Mouse (Mus musculus) forebrain, embryonic 11.5 days (tissue): Measurements from ENCODE around the gene Akt3. TPM values are rescaled to one million over a fixed set of nuclear protein-coding genes. Genes with fewer than 3 reads are reported as not detected.

Source experiments
- ATAC-seq: fragments of 200-750 bp; cut with Nextera tagmentation; replicated peaks from 2 replicates; pipeline ENCODE4 v1.8.0; 2017; ENCODE audit warnings: moderate TSS enrichment; ENCODE audit not compliant: low FRiP score
- DNase-seq: peaks from one replicate; pipeline ENCODE4 v3.0.0-alpha.2; 2017; ENCODE audit warnings: low spot score
- H3K27ac ChIP-seq: fragments of 300-500 bp; sonication (generic); 2 replicates; pipeline ENCODE4 v1.5.1; 2014; ENCODE audit warnings: low read depth, low read length
- H3K27me3 ChIP-seq: fragments of 300-500 bp; sonication (generic); 2 replicates; pipeline ENCODE4 v1.6.1; 2014; ENCODE audit warnings: mild to moderate bottlenecking, low read length, mixed read lengths; ENCODE audit not compliant: control insufficient read depth, insufficient read depth
- H3K36me3 ChIP-seq: fragments of 300-500 bp; sonication (generic); 2 replicates; pipeline ENCODE4 v1.6.1; 2014; ENCODE audit warnings: mild to moderate bottlenecking, low read length, moderate library complexity, mixed read lengths; ENCODE audit not compliant: control insufficient read depth, insufficient read depth
- H3K4me1 ChIP-seq: fragments of 300-500 bp; sonication (generic); replicated peaks from 2 replicates; pipeline ENCODE4 v1.6.1; 2014; ENCODE audit warnings: low read length, mixed read lengths; ENCODE audit not compliant: control insufficient read depth, insufficient read depth
- H3K4me2 ChIP-seq: fragments of 300-500 bp; sonication (generic); 2 replicates; pipeline ENCODE4 v1.6.1; 2014; ENCODE audit warnings: low read depth, mild to moderate bottlenecking, low read length, moderate library complexity, mixed read lengths; ENCODE audit not compliant: severe bottlenecking
- H3K4me3 ChIP-seq: fragments of 300-500 bp; sonication (generic); 2 replicates; pipeline ENCODE4 v1.5.1; 2014; ENCODE audit warnings: low read depth, low read length
- H3K9ac ChIP-seq: fragments of 300-500 bp; sonication (generic); 2 replicates; pipeline ENCODE4 v1.6.1; 2014; ENCODE audit warnings: low read length
- H3K9me3 ChIP-seq: fragments of 300-500 bp; sonication (generic); 2 replicates; pipeline ENCODE4 v1.6.1; 2016; ENCODE audit warnings: low read length, mixed read lengths; ENCODE audit not compliant: control insufficient read depth
- WGBS: fragments of 180-500 bp; shearing (Covaris S2); extraction: QIAGEN DNeasy Blood & Tissue Kit; methylation state at CpG from one replicate; pipeline ENCODE4 v1.1.7; 2014; 5-methylcytosine and 5-hydroxymethylcytosine counted together
- polyA plus RNA-seq: library from polyadenylated mRNA; unstranded; fragments of >200 nt; fragmentation: Nextera tagmentation; extraction: Ambion mirVana; gene quantifications from 2 replicates; pipeline ENCODE4 v1.2.1, GENCODE M21; 2014

The Akt3 gene
- polyA plus RNA-seq, 1 experiment from 2014 or later = 21.0 TPM

DNA sequence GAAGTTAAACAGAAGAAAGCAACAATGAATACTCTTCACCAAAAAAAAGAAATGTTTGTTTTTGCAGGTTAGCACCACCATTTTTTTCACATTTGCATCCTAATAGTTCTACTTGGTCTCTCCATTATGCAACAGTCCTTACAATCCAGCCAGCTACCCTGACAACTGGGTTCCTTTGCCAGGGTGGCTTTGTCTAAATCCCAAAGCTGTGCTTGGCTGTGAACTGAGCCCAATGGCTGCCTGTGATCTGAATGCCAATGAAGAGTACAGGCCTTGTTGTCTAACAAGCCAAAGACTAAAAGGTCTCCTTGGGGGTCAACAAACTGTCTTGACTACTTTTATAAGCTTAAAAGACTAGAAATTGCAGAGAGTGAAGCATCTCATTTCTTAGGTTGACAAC, 82.6 kb downstream of the Akt3 start:
- 0 out of 2 replicates have a peak, but pooled peaks cover 2% of the 10 kb centered on the region for H3K4me1 ChIP-seq
- no peaks in the 10 kb centered on the region for H3K27me3 ChIP-seq
- peak; percentile 94 for ATAC-seq
- no peaks in the 10 kb centered on the region for H3K9me3 ChIP-seq
- DNase-seq = peak; percentile 63
- H3K36me3 ChIP-seq = no peaks in the 10 kb centered on the region
- H3K4me3 ChIP-seq = no peak overlapping the region
- no peak overlapping the region for H3K9ac ChIP-seq
- H3K4me2 ChIP-seq = no peak overlapping the region
- 0 out of 2 replicates have a peak overlapping the region, but pooled peaks have one; percentile 31 for H3K27ac ChIP-seq

DNA sequence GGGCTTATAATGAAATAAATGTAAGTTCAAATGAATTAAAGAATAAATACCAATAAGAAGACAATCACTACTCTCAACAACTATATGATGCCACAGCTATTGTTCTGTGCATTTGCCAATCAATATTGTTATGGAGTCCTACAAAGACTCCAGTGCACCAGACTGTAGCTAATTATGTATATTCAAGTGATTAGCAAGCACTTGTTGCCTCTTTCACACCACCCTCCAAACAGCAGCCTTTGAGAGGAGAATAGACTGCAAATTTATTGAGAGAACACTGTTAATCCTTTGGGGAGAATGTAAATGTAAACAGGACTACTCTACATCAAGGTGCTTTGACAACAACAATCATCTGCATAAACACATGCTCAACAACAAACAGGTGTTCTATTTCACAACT, 86.7 kb downstream of the Akt3 start:
- Histone ChIP-seq H3K4me1 (0 out of 2 replicates have a peak, but pooled peaks cover 2% of the 10 kb centered on the region), H3K27ac (no peak overlapping the region)

DNA sequence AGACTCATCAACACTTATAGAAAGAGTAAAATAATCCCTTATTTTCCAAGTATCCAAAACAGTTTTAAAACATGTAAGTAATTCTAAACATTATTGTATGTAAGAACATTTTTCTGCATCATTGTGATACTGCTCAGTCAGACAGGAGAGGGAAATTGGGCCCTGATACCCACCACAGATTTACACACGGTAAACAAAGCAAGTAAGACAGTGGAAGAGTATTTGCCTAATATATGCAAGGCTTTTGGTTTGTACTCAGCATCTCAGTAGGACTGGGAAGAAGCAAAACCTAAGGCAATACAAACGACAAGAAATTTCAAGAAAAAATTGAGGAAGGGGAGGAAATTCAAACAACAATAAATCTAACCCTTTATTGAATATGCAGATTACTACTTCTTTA, 92.2 kb downstream of the Akt3 start:
- H3K36me3 ChIP-seq = no peaks in the 10 kb centered on the region
- ATAC-seq = no peak
- no peak overlapping the region for H3K4me3 ChIP-seq
- H3K9me3 ChIP-seq = no peaks in the 10 kb centered on the region
- no peaks in the 10 kb centered on the region for H3K4me1 ChIP-seq
- no peak overlapping the region for H3K4me2 ChIP-seq
- no peak for DNase-seq
- H3K27me3 ChIP-seq = no peaks in the 10 kb centered on the region
- WGBS = 43% methylated on average over 2 of the region's 2 CpGs
- H3K9ac ChIP-seq = no peak overlapping the region
- no peak overlapping the region for H3K27ac ChIP-seq

More for the DNA sequence above, 86.7 kb downstream of the Akt3 start:
- no peaks in the 10 kb centered on the region for H3K36me3 ChIP-seq
- no peaks in the 10 kb centered on the region for H3K27me3 ChIP-seq
- no peaks in the 10 kb centered on the region for H3K9me3 ChIP-seq
- no peak overlapping the region for H3K4me3 ChIP-seq
- DNase-seq = no peak
- H3K4me2 ChIP-seq = no peak overlapping the region
- ATAC-seq = no peak; the same call in 1 of the 2 replicates
- H3K9ac ChIP-seq = no peak overlapping the region

DNA sequence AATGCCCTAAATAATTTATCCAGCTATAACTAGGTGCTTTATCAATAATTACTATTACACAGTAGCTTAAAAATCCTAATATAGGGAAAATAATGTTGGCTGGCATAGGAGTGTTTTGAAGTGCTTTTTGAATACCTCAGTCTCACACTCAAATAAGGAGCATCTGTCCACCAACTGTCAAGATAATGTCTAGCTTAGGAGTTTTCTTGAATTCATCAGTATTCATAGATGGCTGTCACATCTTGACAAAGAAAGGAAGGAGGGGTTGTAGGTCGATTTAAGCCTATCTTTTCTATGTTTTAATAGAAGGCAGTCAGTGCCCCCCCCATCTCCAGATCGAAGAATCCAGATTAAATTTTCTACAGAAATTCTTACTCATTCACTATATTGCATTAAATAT, 92.7 kb downstream of the Akt3 start:
- Histone ChIP-seq H3K4me1 (no peaks in the 10 kb centered on the region), H3K27me3 (no peaks in the 10 kb centered on the region), H3K4me3 (no peak overlapping the region), H3K9me3 (no peaks in the 10 kb centered on the region), H3K27ac (no peak overlapping the region), H3K9ac (no peak overlapping the region), H3K36me3 (no peaks in the 10 kb centered on the region), H3K4me2 (no peak overlapping the region)
- no peak for DNase-seq
- no peak for ATAC-seq
- 74% methylated on average over 2 of the region's 2 CpGs for WGBS

DNA sequence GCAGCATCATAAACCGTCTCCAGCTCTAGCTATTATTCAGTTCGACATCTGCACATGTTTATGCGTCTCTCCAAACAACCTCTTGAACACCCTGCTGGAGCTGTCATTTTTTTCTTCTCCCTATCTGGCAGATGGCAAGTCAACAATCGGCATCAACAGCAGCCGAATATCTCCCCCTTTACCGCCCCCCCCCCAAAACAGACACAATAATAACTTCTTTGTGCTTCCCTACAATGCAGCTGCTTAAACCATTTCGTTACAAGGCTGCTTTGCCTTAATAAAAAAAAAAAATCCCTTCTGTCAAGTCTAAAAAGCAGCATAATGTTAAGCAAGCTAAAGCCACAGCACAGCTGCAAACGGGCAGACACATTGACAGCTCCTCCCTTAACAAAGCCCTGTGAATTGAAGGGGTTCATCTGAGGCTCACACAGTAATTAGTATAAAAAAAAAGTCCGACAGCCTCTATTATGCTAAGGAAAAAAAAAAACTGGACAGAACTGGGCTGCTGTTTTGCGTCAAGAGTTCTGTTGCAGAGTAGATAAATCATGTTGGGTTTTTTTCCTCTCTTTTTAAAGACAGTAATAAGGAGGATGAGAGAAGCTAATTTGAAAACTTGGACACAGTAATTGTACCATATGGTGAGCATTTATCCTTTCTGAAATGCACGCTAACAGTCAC, 107.5 kb downstream of the Akt3 start:
- peaks cover 5% of the 10 kb centered on the region; the same call in 1 of the 2 replicates for H3K4me1 ChIP-seq

DNA sequence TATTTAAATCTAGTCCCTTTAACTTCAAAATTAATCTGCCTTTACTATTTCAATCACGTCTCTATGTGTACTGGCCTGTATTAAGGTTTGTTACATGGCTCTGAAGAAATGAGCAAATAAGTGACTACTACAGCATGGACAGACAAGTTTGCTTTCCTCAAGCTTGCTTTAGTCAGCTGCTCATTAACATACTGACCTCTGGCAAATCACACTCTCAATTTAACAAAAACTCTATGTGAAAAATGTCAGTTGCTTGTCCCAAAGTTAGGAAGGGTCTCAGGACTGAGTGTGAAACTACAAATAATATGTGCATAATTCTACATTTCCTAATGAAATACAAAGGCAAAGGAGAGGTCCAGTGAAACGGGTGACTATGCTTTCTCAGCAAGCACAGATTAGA, 109.3 kb downstream of the Akt3 start:
- WGBS = 35% methylated on average over 2 of the region's 2 CpGs
- Histone ChIP-seq H3K27me3 (no peaks in the 10 kb centered on the region), H3K4me2 (no peak overlapping the region), H3K9ac (no peak overlapping the region), H3K4me3 (no peak overlapping the region), H3K9me3 (no peaks in the 10 kb centered on the region), H3K27ac (peak overlapping the region; percentile 59), H3K36me3 (no peaks in the 10 kb centered on the region), H3K4me1 (peaks cover 5% of the 10 kb centered on the region; the same call in 1 of the 2 replicates)
- DNase-seq (no peak), ATAC-seq (no peak)

More for the DNA sequence above, 107.5 kb downstream of the Akt3 start:
- peak; percentile 58 for DNase-seq
- no peak overlapping the region for H3K4me3 ChIP-seq
- H3K9me3 ChIP-seq = no peaks in the 10 kb centered on the region
- H3K27me3 ChIP-seq = no peaks in the 10 kb centered on the region
- peak; percentile 89 for ATAC-seq
- no peaks in the 10 kb centered on the region for H3K36me3 ChIP-seq
- H3K9ac ChIP-seq = no peak overlapping the region
- peak overlapping the region; percentile 19; the same call in 1 of the 2 replicates for H3K4me2 ChIP-seq
- peak overlapping the region; percentile 80 for H3K27ac ChIP-seq
- WGBS = 7% methylated on average over 11 of the region's 11 CpGs

DNA sequence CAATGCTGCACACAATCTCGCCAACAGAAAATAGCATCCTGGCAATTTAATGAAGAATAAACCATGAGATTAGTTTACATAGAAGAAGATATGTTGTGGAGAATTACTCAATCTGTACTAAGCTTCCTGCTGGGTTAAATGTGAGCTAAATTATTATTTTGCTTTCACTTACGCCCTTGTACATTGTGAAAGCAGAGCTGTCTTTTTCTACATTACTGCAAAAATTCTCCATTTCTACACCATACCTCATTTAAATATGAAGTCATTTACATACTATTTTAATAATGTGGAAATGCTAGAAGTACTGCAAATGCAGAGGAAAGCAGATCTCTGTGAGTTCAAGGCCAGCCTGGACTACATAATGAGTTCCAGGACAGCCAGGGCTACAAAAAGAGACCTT, 116.5 kb downstream of the Akt3 start:
- no peaks in the 10 kb centered on the region for H3K36me3 ChIP-seq
- no peak overlapping the region for H3K9ac ChIP-seq
- H3K27me3 ChIP-seq = no peaks in the 10 kb centered on the region
- H3K27ac ChIP-seq = no peak overlapping the region
- 87% methylated on average over 2 of the region's 2 CpGs for WGBS
- H3K9me3 ChIP-seq = no peaks in the 10 kb centered on the region
- H3K4me2 ChIP-seq = no peak overlapping the region
- no peak for ATAC-seq
- H3K4me1 ChIP-seq = no peaks in the 10 kb centered on the region
- no peak for DNase-seq
- H3K4me3 ChIP-seq = no peak overlapping the region

DNA sequence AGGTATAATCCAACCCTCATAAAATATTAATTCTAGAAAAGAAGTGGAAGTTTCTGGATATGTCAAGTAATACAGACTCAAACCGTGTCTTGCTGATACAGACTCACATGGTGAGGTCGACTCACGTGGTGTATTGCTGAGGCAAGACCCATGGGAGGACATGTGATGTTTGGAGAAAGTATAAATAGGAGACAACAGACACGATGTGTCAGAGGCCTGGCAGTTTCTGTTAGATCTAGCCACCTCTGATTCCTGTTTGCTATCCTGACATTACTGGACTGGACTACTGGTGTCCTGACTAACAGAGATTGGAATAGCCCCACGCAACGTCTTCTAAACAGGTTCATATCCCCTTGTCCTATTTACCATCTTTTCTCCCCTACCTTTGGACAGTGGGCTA, 118.4 kb downstream of the Akt3 start:
- no peaks in the 10 kb centered on the region for H3K4me1 ChIP-seq
- no peaks in the 10 kb centered on the region for H3K9me3 ChIP-seq
- DNase-seq = no peak
- WGBS = 92% methylated on average over 6 of the region's 6 CpGs
- H3K36me3 ChIP-seq = no peaks in the 10 kb centered on the region
- H3K4me2 ChIP-seq = no peak overlapping the region
- no peak overlapping the region for H3K4me3 ChIP-seq
- no peak for ATAC-seq
- H3K9ac ChIP-seq = no peak overlapping the region
- no peak overlapping the region for H3K27ac ChIP-seq
- H3K27me3 ChIP-seq = no peaks in the 10 kb centered on the region

DNA sequence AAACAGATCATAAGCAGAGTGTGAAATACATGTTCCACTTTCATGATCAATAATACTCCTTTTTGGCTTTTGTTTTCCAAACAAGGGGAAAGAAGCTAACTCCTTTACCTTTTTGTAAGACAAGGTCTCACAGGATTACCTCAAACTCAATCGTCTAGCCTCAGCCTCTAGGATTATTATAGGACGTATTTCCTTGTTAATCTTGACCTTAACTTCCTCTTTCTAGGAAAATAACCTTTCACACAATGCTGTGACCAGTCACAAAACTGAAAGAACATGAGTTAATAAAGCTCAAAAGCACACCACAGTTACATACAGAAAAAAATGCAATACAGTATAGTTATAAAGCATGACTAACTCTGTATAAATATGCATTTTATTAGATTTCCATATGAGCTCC, 126.5 kb downstream of the Akt3 start:
- Histone ChIP-seq H3K9ac (no peak overlapping the region), H3K27ac (no peak overlapping the region), H3K36me3 (no peaks in the 10 kb centered on the region), H3K4me3 (no peak overlapping the region), H3K4me2 (no peak overlapping the region), H3K27me3 (no peaks in the 10 kb centered on the region), H3K4me1 (no peaks in the 10 kb centered on the region), H3K9me3 (no peaks in the 10 kb centered on the region; the same call in 1 of the 2 replicates)
- ATAC-seq = no peak
- DNase-seq = no peak
- WGBS = 80% methylated on average over 2 of the region's 2 CpGs
